31 mouse cellular contexts compared by ENCODE assay signal in genomic region chr13:23779025-23779424, GRCm38 (mm10). TPM values are rescaled to one million over a fixed set of nuclear protein-coding genes. Genes with fewer than 3 reads are reported as not detected.
DNase-seq lines count a peak whose midpoint lies in the region; ATAC-seq and TF ChIP-seq lines count a peak whose summit lies in the region.
"Had no signal": no experiment of that assay in that cellular context is flagged by ENCODE, and none has a peak within 500 bp of the region (broad histone marks: within the 10 kb centered on the region; RNA-seq: fewer than 3 reads in every experiment).

No protein-coding gene starts in this region.

- no peak overlapping the region for H3K9ac ChIP-seq in liver, embryonic 12.5 days
- H3K9ac ChIP-seq in liver, embryonic 16.5 days (ENCODE audit: low read depth, low read length) = no peak overlapping the region
- H3K9ac ChIP-seq: forebrain, embryonic 12.5 days; forebrain, embryonic 15.5 days; hindbrain, embryonic 13.5 days had no signal

- H3K4me2 ChIP-seq in liver, embryonic 12.5 days = no peak overlapping the region
- H3K4me2 ChIP-seq in liver, embryonic 16.5 days (ENCODE audit: low read depth, low read length) = no peak overlapping the region
- H3K4me2 ChIP-seq: forebrain, embryonic 12.5 days; forebrain, embryonic 15.5 days; heart, embryonic 11.5 days; hindbrain, embryonic 13.5 days had no signal

- peak; percentile 28; the same call in 1 of the 2 replicates for TF ChIP-seq POLR2A in small intestine, adult 2 months (IDR thresholded peaks at IDR 0.05; ENCODE audit: low read depth, low read length)

- no peaks in the 10 kb centered on the region for H3K36me3 ChIP-seq in liver, embryonic 12.5 days
- H3K36me3 ChIP-seq in liver, embryonic 16.5 days (ENCODE audit: control insufficient read depth, insufficient read depth) = no peaks in the 10 kb centered on the region
- H3K36me3 ChIP-seq in small intestine, adult 2 months (ENCODE audit: control insufficient read depth, insufficient read depth, low read length) = 0 out of 2 replicates have a peak, but pooled peaks cover 3% of the 10 kb centered on the region
- no peaks in the 10 kb centered on the region for H3K36me3 ChIP-seq in midbrain, embryonic 10.5 days
- H3K36me3 ChIP-seq: forebrain, embryonic 12.5 days; forebrain, embryonic 15.5 days; G1E; hindbrain, embryonic 10.5 days; hindbrain, embryonic 13.5 days had no signal

- H3K9me3 ChIP-seq in liver, embryonic 12.5 days (replicated peaks) = no peaks in the 10 kb centered on the region
- H3K9me3 ChIP-seq in liver, embryonic 16.5 days (replicated peaks; ENCODE audit: control insufficient read depth, low read length) = no peaks in the 10 kb centered on the region
- no peaks in the 10 kb centered on the region for H3K9me3 ChIP-seq in midbrain, embryonic 10.5 days (replicated peaks)
- H3K9me3 ChIP-seq: forebrain, embryonic 12.5 days; forebrain, embryonic 15.5 days; G1E; hindbrain, embryonic 10.5 days; hindbrain, embryonic 13.5 days had no signal

- intact Hi-C loops in heart, postnatal 25 days (cut with DNase I) = no loop called here

- H3K4me3 ChIP-seq in liver, embryonic 12.5 days = no peak overlapping the region
- H3K4me3 ChIP-seq in liver, embryonic 16.5 days (ENCODE audit: low read depth, low read length) = no peak overlapping the region
- peak overlapping the region; percentile 50 for H3K4me3 ChIP-seq in small intestine, adult 2 months (ENCODE audit: low read depth, low read length)
- no peak overlapping the region for H3K4me3 ChIP-seq in midbrain, embryonic 10.5 days
- H3K4me3 ChIP-seq: forebrain, embryonic 12.5 days; forebrain, embryonic 15.5 days; hindbrain, embryonic 10.5 days; hindbrain, embryonic 13.5 days had no signal

- H3K27me3 ChIP-seq in liver, embryonic 12.5 days (replicated peaks) = 0 out of 2 replicates have a peak, but pooled peaks cover 2% of the 10 kb centered on the region
- no peaks in the 10 kb centered on the region for H3K27me3 ChIP-seq in liver, embryonic 16.5 days (ENCODE audit: control insufficient read depth, insufficient read depth, low read depth, low read length)
- no peaks in the 10 kb centered on the region for H3K27me3 ChIP-seq in small intestine, adult 2 months (ENCODE audit: control insufficient read depth, insufficient read depth, low read length)
- no peaks in the 10 kb centered on the region for H3K27me3 ChIP-seq in midbrain, embryonic 10.5 days (ENCODE audit: low read depth, poor library complexity, severe bottlenecking)
- H3K27me3 ChIP-seq: CH12.LX; forebrain, embryonic 12.5 days; forebrain, embryonic 15.5 days; hindbrain, embryonic 13.5 days had no signal

- H3K27ac ChIP-seq in liver, embryonic 12.5 days = no peak overlapping the region
- H3K27ac ChIP-seq in liver, embryonic 16.5 days (ENCODE audit: low read length) = no peak overlapping the region
- H3K27ac ChIP-seq in small intestine, adult 2 months (ENCODE audit: insufficient read depth, low read depth, low read length) = peak overlapping the region; percentile 92
- H3K27ac ChIP-seq in midbrain, embryonic 10.5 days (replicated peaks) = no peak overlapping the region
- H3K27ac ChIP-seq: forebrain, embryonic 12.5 days; forebrain, embryonic 15.5 days; hindbrain, embryonic 10.5 days; hindbrain, embryonic 13.5 days had no signal

- 0 out of 2 replicates have a peak, but pooled peaks have one; percentile 37 for ATAC-seq in liver, embryonic 12.5 days
- 0 out of 2 replicates have a peak, but pooled peaks have one; percentile 11 for ATAC-seq in liver, embryonic 16.5 days (ENCODE audit: low read depth)
- ATAC-seq: forebrain, embryonic 15.5 days; hindbrain, embryonic 16.5 days; Patski had no signal

- peaks cover 24% of the 10 kb centered on the region for H3K4me1 ChIP-seq in liver, embryonic 12.5 days
- H3K4me1 ChIP-seq in liver, embryonic 16.5 days (ENCODE audit: control insufficient read depth, low read depth, low read length) = no peaks in the 10 kb centered on the region; the same call in 1 of the 2 replicates
- peaks cover 19% of the 10 kb centered on the region for H3K4me1 ChIP-seq in small intestine, adult 2 months (ENCODE audit: control insufficient read depth, insufficient read depth, insufficient read length, low read length)
- no peaks in the 10 kb centered on the region for H3K4me1 ChIP-seq in midbrain, embryonic 10.5 days
- H3K4me1 ChIP-seq: forebrain, embryonic 12.5 days; forebrain, embryonic 15.5 days; hindbrain, embryonic 10.5 days; hindbrain, embryonic 13.5 days had no signal

- no peak for TF ChIP-seq CTCF in small intestine, adult 2 months (IDR thresholded peaks at IDR 0.05; ENCODE audit: extremely low read depth, insufficient read length, insufficient replicate concordance, low read depth, low read length)

- peak; percentile 72 for DNase-seq in heart, adult 11 months
- DNase-seq in heart, postnatal 25 days (ENCODE audit: low spot score) = no peak
- DNase-seq in midbrain, embryonic 10.5 days (ENCODE audit: low spot score) = no peak
- no peak for DNase-seq in thymus, postnatal 25 days
- DNase-seq in layer of hippocampus, postnatal 25 days (ENCODE audit: extremely low spot score in 1 of 2, low spot score in 1 of 2) = no peak
- DNase-seq: adrenal gland, adult 2 months; adrenal gland, postnatal 14 days; B cell, adult 2 months; cerebellum, adult 11-12 months; cerebellum, adult 8-10 months; cerebellum, postnatal 14 days; gastrocnemius, postnatal 10 days; gastrocnemius, postnatal 36 days; heart, postnatal 36 days had no signal

- WGBS in liver, embryonic 12.5 days (ENCODE audit: insufficient replicate concordance) = 50% methylated on average over 4 of the region's 4 CpGs
- 49% methylated on average over 4 of the region's 4 CpGs for WGBS in liver, embryonic 16.5 days (ENCODE audit: insufficient replicate concordance)
- WGBS in small intestine, adult 2 months = 38% methylated on average over 4 of the region's 4 CpGs
- 88% methylated on average over 4 of the region's 4 CpGs for WGBS in midbrain, embryonic 10.5 days

RNA-seq across cellular contexts. Expression of gene Trim38, which starts 9.3 kb away (rescaled TPM):
- total RNA-seq in heart, postnatal 25 days (2021) = not detected
- polyA plus RNA-seq in liver, embryonic 12.5 days (2016; fragmentation: Nextera tagmentation; extraction: Ambion mirVana) = not detected in 2 replicates
- not detected in 2 replicates for polyA plus RNA-seq in liver, embryonic 16.5 days (2015; fragmentation: Nextera tagmentation; extraction: Ambion mirVana)
- 0.90 and 4.5 TPM in 2 replicates for polyA plus RNA-seq in small intestine, adult 2 months (2012; rRNA removed)
- polyA plus RNA-seq in midbrain, embryonic 10.5 days (2016; fragmentation: Nextera tagmentation; extraction: Ambion mirVana) = 0.20 TPM in 1 of 2 replicates, not detected in the other
- total RNA-seq in layer of hippocampus, postnatal 25 days (2021) = not detected
- total RNA-seq: adrenal gland, postnatal 14 days; CH12.LX; gastrocnemius, adult 18-20 months; gastrocnemius, postnatal 10 days; gastrocnemius, postnatal 36 days; granulocyte monocyte progenitor cell, adult 5-6 weeks; heart, adult 8-10 months; heart, postnatal 36 days had no signal
- polyA plus RNA-seq: adrenal gland, adult 2 months; forebrain, embryonic 12.5 days; G1E; heart, embryonic 14.5 days; hindbrain, embryonic 10.5 days; hindbrain, embryonic 13.5 days; hindbrain, embryonic 16.5 days; Patski had no signal

RNA-seq across cellular contexts. Expression of gene Hist1h1a, which starts 15.6 kb away (rescaled TPM):
- 1 to 10 TPM; 5.4 to 9.2 TPM for total RNA-seq in heart, postnatal 25 days (2021)
- polyA plus RNA-seq in liver, embryonic 12.5 days (2016; fragmentation: Nextera tagmentation; extraction: Ambion mirVana) = 4.9 and 5.8 TPM in 2 replicates
- polyA plus RNA-seq in liver, embryonic 16.5 days (2015; fragmentation: Nextera tagmentation; extraction: Ambion mirVana) = 2.5 and 3.5 TPM in 2 replicates
- polyA plus RNA-seq in small intestine, adult 2 months (2012; rRNA removed) = 0.53 and 0.95 TPM in 2 replicates
- polyA plus RNA-seq in midbrain, embryonic 10.5 days (2016; fragmentation: Nextera tagmentation; extraction: Ambion mirVana) = 1.7 and 2.7 TPM in 2 replicates
- total RNA-seq in layer of hippocampus, postnatal 25 days (2021) = 10 to 100 TPM; 15.6 to 24.5 TPM

RNA-seq across cellular contexts. Expression of gene Hist1h3a, which starts 16.8 kb away (rescaled TPM):
- 10 to 100 TPM; 15.8 to 18.0 TPM for total RNA-seq in heart, postnatal 25 days (2021)
- polyA plus RNA-seq in liver, embryonic 12.5 days (2016; fragmentation: Nextera tagmentation; extraction: Ambion mirVana) = 5.5 and 6.8 TPM in 2 replicates
- 4.6 and 6.8 TPM in 2 replicates for polyA plus RNA-seq in liver, embryonic 16.5 days (2015; fragmentation: Nextera tagmentation; extraction: Ambion mirVana)
- polyA plus RNA-seq in small intestine, adult 2 months (2012; rRNA removed) = 32.6 and 42.4 TPM in 2 replicates
- 3.6 and 3.9 TPM in 2 replicates for polyA plus RNA-seq in midbrain, embryonic 10.5 days (2016; fragmentation: Nextera tagmentation; extraction: Ambion mirVana)
- 10 to 100 TPM; 30.8 to 53.8 TPM for total RNA-seq in layer of hippocampus, postnatal 25 days (2021)

RNA-seq across cellular contexts. Expression of gene Hist1h4a, which starts 18.0 kb away (rescaled TPM):
- total RNA-seq in heart, postnatal 25 days (2021) = 10 to 100 TPM; 12.6 to 15.8 TPM
- 0.44 and 0.93 TPM in 2 replicates for polyA plus RNA-seq in liver, embryonic 12.5 days (2016; fragmentation: Nextera tagmentation; extraction: Ambion mirVana)
- polyA plus RNA-seq in liver, embryonic 16.5 days (2015; fragmentation: Nextera tagmentation; extraction: Ambion mirVana) = 0.48 TPM in 1 of 2 replicates, not detected in the other
- 17.4 and 19.9 TPM in 2 replicates for polyA plus RNA-seq in small intestine, adult 2 months (2012; rRNA removed)
- polyA plus RNA-seq in midbrain, embryonic 10.5 days (2016; fragmentation: Nextera tagmentation; extraction: Ambion mirVana) = 0.42 TPM in 1 of 2 replicates, not detected in the other
- total RNA-seq in layer of hippocampus, postnatal 25 days (2021) = 10 to 100 TPM; 42.9 to 58.9 TPM
- polyA plus RNA-seq: embryonic facial prominence, embryonic 11.5 days; forebrain, embryonic 12.5 days; heart, embryonic 11.5 days; heart, embryonic 14.5 days; hindbrain, embryonic 10.5 days; hindbrain, embryonic 13.5 days; hindbrain, embryonic 16.5 days had no signal

RNA-seq across cellular contexts. Expression of gene Hist1h4b, which starts 22.2 kb away (rescaled TPM):
- 10 to 100 TPM; 13.3 to 23.6 TPM for total RNA-seq in heart, postnatal 25 days (2021)
- polyA plus RNA-seq in liver, embryonic 12.5 days (2016; fragmentation: Nextera tagmentation; extraction: Ambion mirVana) = 4.5 and 5.7 TPM in 2 replicates
- polyA plus RNA-seq in liver, embryonic 16.5 days (2015; fragmentation: Nextera tagmentation; extraction: Ambion mirVana) = 3.5 and 5.4 TPM in 2 replicates
- 17.0 and 25.9 TPM in 2 replicates for polyA plus RNA-seq in small intestine, adult 2 months (2012; rRNA removed)
- 4.9 and 6.9 TPM in 2 replicates for polyA plus RNA-seq in midbrain, embryonic 10.5 days (2016; fragmentation: Nextera tagmentation; extraction: Ambion mirVana)
- 10 to 100 TPM; 71.8 to 80.9 TPM for total RNA-seq in layer of hippocampus, postnatal 25 days (2021)
- polyA plus RNA-seq: hindbrain, embryonic 16.5 days had no signal
